Mouse (Mus musculus) kidney, embryonic 16.5 days (tissue): ENCODE data around the gene Hist1h2bf. TPM values are rescaled to one million over a fixed set of nuclear protein-coding genes. Genes with fewer than 3 reads are reported as not detected.
"Not testable (repeated sequence)": the region's sequence is repeated elsewhere in the genome, so short reads cannot be mapped to it uniquely, and the experiment has no call there.

ENCODE experiments used
- ATAC-seq: fragments of 200-750 bp; cut with Nextera tagmentation; 2 replicates; pipeline ENCODE4 v1.8.0; 2017; ENCODE audit warnings: moderate TSS enrichment; ENCODE audit not compliant: low FRiP score, low TSS enrichment
- H3K27ac ChIP-seq: fragments of 300-500 bp; sonication (generic); 2 replicates; pipeline ENCODE4 v1.5.1; 2014; ENCODE audit warnings: low read length
- H3K27me3 ChIP-seq: fragments of 300-500 bp; sonication (generic); 2 replicates; pipeline ENCODE4 v1.6.1; 2014; ENCODE audit warnings: low read length, control low read depth, mixed read lengths; ENCODE audit not compliant: insufficient read depth
- H3K36me3 ChIP-seq: fragments of 300-500 bp; sonication (generic); 2 replicates; pipeline ENCODE4 v1.6.1; 2014; ENCODE audit warnings: low read length, control low read depth, mixed read lengths; ENCODE audit not compliant: insufficient read depth
- H3K4me1 ChIP-seq: fragments of 300-500 bp; sonication (generic); 2 replicates; pipeline ENCODE4 v1.6.1; 2014; ENCODE audit warnings: low read length, control low read depth, mixed read lengths; ENCODE audit not compliant: insufficient read depth
- H3K4me2 ChIP-seq: fragments of 300-500 bp; sonication (generic); replicated peaks from 2 replicates; pipeline ENCODE4 v1.6.1; 2014; ENCODE audit warnings: low read depth, low read length
- H3K4me3 ChIP-seq: fragments of 300-500 bp; sonication (generic); 2 replicates; pipeline ENCODE4 v1.5.1; 2014; ENCODE audit warnings: mild to moderate bottlenecking, low read length
- H3K9ac ChIP-seq: fragments of 300-500 bp; sonication (generic); replicated peaks from 2 replicates; pipeline ENCODE4 v1.6.1; 2014; ENCODE audit warnings: low read length
- H3K9me3 ChIP-seq: fragments of 300-500 bp; sonication (generic); 2 replicates; pipeline ENCODE4 v1.6.1; 2016; ENCODE audit warnings: low read length, control low read depth
- WGBS: fragments of 180-500 bp; shearing (Covaris S2); extraction: QIAGEN DNeasy Blood & Tissue Kit; methylation state at CpG from one replicate; pipeline ENCODE4 v1.1.7; 2014; 5-methylcytosine and 5-hydroxymethylcytosine counted together
- polyA plus RNA-seq: library from polyadenylated mRNA; unstranded; fragments of >200 nt; fragmentation: Nextera tagmentation; extraction: Ambion mirVana; gene quantifications from 2 replicates; pipeline ENCODE4 v1.2.1, GENCODE M21; 2015

Hist1h2bf gene
- polyA plus RNA-seq, 1 experiment from 2014 or later: 4.3 TPM

- peaks cover 17% of the 10 kb centered on the region for H3K4me1 ChIP-seq
- H3K9me3 ChIP-seq, H3K4me3 ChIP-seq, H3K27me3 ChIP-seq, H3K27ac ChIP-seq, H3K4me2 ChIP-seq, H3K9ac ChIP-seq, H3K36me3 ChIP-seq, ATAC-seq: not testable (repeated sequence)
- 73% methylated on average over 7 of the region's 7 CpGs for WGBS
Measured at GRCm38 (mm10) chr13:23591886-23592285, 17.9 kb upstream of the Hist1h2bf start.

DNA sequence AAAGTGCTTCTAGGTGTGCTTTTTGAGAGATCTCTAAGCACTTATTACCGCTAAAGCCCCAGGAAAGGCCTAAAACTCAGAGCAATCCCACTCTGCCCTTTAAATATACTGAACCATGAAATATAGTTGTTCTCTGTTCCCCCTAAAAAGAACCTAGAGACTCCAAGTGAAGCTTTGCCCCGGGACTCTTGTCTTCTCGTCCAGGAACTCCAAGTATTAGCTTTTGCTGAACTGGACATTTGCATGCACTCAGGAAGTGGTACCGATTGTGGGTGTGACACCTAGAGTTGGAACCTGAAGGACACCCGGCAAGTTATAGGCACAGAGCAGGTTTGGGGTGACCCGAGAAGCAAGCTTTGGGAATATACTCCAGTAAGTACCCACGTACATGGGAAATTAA is 17.2 kb upstream of the Hist1h2bf start:
- H3K4me3 ChIP-seq: no peak overlapping the region
- H3K4me1 ChIP-seq: peaks cover 22% of the 10 kb centered on the region
- 95% methylated on average over 7 of the region's 7 CpGs for WGBS
- H3K27ac ChIP-seq: no peak overlapping the region
- H3K9ac ChIP-seq: no peak overlapping the region
- no peak for ATAC-seq
- no peaks in the 10 kb centered on the region for H3K27me3 ChIP-seq
- H3K4me2 ChIP-seq: no peak overlapping the region
- no peaks in the 10 kb centered on the region for H3K36me3 ChIP-seq
- no peaks in the 10 kb centered on the region for H3K9me3 ChIP-seq

- WGBS: 2% methylated on average over 1 of the region's 1 CpGs
- no peaks in the 10 kb centered on the region for H3K9me3 ChIP-seq
- no peaks in the 10 kb centered on the region for H3K27me3 ChIP-seq
- peak overlapping the region; percentile 99 for H3K27ac ChIP-seq
- H3K4me1 ChIP-seq: peaks cover 33% of the 10 kb centered on the region
- peak overlapping the region; percentile 71 for H3K9ac ChIP-seq
- H3K4me2 ChIP-seq: peak overlapping the region; percentile 83
- peak overlapping the region; percentile 41 for H3K4me3 ChIP-seq
- no peak for ATAC-seq
- H3K36me3 ChIP-seq: no peaks in the 10 kb centered on the region
Measured at GRCm38 (mm10) chr13:23586940-23587225, 12.9 kb upstream of the Hist1h2bf start.

GRCm38 (mm10) chr13:23586099-23586939 is 12.3 kb upstream of the Hist1h2bf start:
- Histone ChIP-seq H3K27me3 (no peaks in the 10 kb centered on the region), H3K4me1 (peaks cover 35% of the 10 kb centered on the region), H3K4me3 (peak overlapping the region; percentile 41), H3K36me3 (no peaks in the 10 kb centered on the region), H3K9me3 (no peaks in the 10 kb centered on the region), H3K4me2 (peak overlapping the region; percentile 83), H3K9ac (peak overlapping the region; percentile 71), H3K27ac (peak overlapping the region; percentile 99)
- WGBS: 1% methylated on average over 21 of the region's 22 CpGs
- no peak for ATAC-seq

GRCm38 (mm10) chr13:23585442-23586098 is 11.6 kb upstream of the Hist1h2bf start:
- H3K27ac ChIP-seq: peak overlapping the region; percentile 95
- peak overlapping the region; percentile 83 for H3K4me2 ChIP-seq
- peak overlapping the region; percentile 88 for H3K9ac ChIP-seq
- peaks cover 35% of the 10 kb centered on the region for H3K4me1 ChIP-seq
- H3K4me3 ChIP-seq: peak overlapping the region; percentile 46
- not testable (repeated sequence) for H3K27me3 ChIP-seq, H3K9me3 ChIP-seq, H3K36me3 ChIP-seq
- 1% methylated on average over 22 of the region's 36 CpGs for WGBS
- ATAC-seq: peak; percentile 90

DNA sequence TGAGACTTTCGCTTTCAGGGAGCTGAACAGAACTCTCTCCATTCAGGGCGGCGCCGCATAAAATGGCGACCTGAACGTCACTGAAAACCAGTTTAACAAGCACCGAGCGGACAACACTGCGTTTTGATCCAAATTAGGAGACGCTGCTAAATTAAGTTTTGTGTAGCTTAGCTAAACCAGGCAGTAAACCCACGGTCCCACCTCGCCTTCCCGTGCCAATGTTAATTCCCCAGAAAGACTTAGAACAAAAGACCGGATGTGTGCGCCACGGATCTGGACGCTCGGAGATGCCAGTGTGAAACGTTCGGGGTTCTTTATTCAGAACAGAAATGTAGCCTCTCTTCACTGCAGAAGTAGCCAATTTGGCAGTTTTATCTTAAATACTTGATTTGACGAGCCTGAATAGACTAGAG is 11.0 kb upstream of the Hist1h2bf start:
- under 1% methylated on average over 21 of the region's 21 CpGs for WGBS
- Histone ChIP-seq H3K27ac (peak overlapping the region; percentile 95), H3K27me3 (no peaks in the 10 kb centered on the region), H3K9me3 (no peaks in the 10 kb centered on the region), H3K4me2 (peak overlapping the region; percentile 83), H3K4me3 (peak overlapping the region; percentile 46), H3K4me1 (peaks cover 35% of the 10 kb centered on the region), H3K36me3 (no peaks in the 10 kb centered on the region), H3K9ac (peak overlapping the region; percentile 88)
- no peak for ATAC-seq

DNA sequence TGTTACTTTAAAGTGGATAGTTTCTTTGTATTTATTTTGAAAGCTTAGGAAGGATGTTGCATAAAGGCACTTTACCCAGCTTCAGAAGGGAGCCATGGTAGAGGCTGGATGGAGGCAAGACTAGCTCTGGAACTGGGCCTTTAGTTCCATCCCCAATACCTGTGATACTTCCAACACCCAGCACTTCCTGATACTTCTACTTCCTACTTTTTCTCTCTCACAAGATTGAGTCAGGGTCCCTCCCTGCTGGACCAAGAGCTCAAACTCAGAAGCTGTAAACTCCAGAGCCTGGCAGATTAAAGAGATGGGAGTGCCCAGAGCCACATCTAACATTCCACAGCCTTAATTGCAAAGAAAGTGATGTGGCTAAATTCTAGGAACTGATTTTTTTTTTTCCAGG is 10.3 kb upstream of the Hist1h2bf start:
- Histone ChIP-seq H3K9me3 (no peaks in the 10 kb centered on the region), H3K36me3 (no peaks in the 10 kb centered on the region), H3K9ac (peak overlapping the region; percentile 88), H3K27ac (peak overlapping the region; percentile 95), H3K4me1 (peaks cover 35% of the 10 kb centered on the region), H3K4me3 (peak overlapping the region; percentile 46), H3K27me3 (no peaks in the 10 kb centered on the region), H3K4me2 (peak overlapping the region; percentile 83)
- ATAC-seq: no peak

DNA sequence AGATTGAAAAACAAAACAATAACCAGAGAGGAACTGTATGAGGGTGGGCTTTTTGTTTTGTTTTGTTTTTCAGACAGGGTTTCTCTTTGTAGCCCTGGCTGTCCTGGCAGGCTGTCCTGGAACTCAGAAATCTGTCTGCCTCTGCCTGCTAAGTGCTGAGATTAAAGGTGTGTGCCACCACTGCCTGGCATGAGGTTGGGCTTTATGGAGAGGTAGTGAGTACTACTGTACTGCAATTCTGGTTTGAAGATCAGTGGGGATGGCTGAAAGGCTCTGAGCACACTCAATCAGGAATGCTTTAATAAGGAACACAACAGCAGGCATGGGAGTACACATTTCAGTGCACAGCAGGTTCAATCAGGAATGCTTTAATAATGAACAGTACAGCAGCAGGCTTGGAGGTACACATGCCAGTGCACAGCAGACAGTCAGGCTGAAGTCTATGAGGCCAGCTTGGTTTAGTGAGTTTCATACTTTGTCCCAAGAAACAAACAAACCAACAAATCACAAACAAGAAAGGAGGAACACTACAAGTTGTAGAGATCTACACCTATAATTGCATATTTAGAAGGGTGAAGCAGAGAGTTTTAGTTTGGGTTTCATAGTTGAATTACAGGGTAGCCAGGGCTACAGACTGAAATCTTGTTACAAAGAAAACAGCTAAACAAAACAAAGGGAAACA is 9.5 kb upstream of the Hist1h2bf start:
- Histone ChIP-seq H3K36me3 (no peaks in the 10 kb centered on the region), H3K4me2 (peak overlapping the region; percentile 7; the same call in 1 of the 2 replicates), H3K27me3 (no peaks in the 10 kb centered on the region), H3K4me3 (no peak overlapping the region), H3K27ac (peak overlapping the region; percentile 92), H3K9ac (peak overlapping the region; percentile 7; the same call in 1 of the 2 replicates), H3K4me1 (peaks cover 35% of the 10 kb centered on the region), H3K9me3 (no peaks in the 10 kb centered on the region)
- ATAC-seq: no peak

DNA sequence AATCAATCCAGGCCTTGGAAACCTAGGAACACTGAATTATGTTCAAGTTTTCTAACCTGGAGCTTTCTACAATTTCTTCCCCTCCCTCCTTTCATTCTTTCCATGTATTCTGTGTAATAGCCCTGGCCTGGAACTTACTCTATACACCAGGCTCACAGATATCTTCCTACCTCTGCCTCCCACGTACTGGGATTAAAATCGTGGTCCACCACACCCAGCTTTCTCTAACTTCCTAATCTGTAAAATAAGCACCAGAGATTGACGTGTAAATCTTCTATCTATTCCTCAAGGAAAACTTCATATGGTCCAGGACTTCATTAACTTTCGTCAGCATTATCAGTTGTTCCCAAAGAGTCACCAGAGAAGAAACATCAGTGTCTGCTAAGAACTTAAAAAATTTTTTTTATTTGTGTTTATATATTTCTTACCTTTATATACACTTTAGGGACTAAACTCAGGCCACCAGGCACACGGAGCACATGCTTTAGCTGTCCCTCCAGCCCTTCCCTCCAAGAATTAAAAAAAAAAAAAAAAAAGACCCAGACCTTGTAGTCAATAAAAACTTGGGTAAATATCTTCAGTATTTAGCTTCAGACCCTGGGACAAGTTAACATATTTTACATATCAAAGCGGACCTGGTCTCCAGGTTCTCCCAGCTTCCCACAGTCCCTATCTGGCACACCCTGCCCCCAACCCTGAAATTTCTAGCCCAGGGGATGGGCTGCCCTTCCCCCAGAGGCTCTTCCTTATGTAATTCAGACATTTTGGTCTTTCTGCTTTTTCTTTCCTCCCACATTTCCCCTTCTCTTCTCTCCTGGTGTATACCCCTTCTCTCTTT is 8.4 kb upstream of the Hist1h2bf start:
- peaks cover 35% of the 10 kb centered on the region for H3K4me1 ChIP-seq
- 6% methylated on average over 6 of the region's 6 CpGs for WGBS
- H3K4me2 ChIP-seq: peak overlapping the region; percentile 71
- H3K36me3 ChIP-seq: no peaks in the 10 kb centered on the region
- H3K9me3 ChIP-seq: no peaks in the 10 kb centered on the region
- H3K27me3 ChIP-seq: no peaks in the 10 kb centered on the region
- H3K9ac ChIP-seq: peak overlapping the region; percentile 79
- H3K27ac ChIP-seq: peak overlapping the region; percentile 92
- no peak for ATAC-seq
- peak overlapping the region; percentile 65 for H3K4me3 ChIP-seq
